Mouse (Mus musculus) embryo, embryonic 9.5 days (tissue): ENCODE data around the gene Gatb.

Experiments
- DNase-seq: peaks from one replicate; pipeline ENCODE4 v3.0.0-alpha.2; 2017; ENCODE audit errors: extremely low spot score

The Gatb gene

GRCm38 (mm10) chr3:85592640-85593252 lies 18.8 kb downstream of the Gatb start:
- no peak for DNase-seq

- no peak for DNase-seq
Observed at GRCm38 (mm10) chr3:85594452-85594851, 20.5 kb downstream of the Gatb start.

GRCm38 (mm10) chr3:85599526-85599925 lies 25.6 kb downstream of the Gatb start:
- no peak for DNase-seq

- peak; percentile 39 for DNase-seq
Observed at GRCm38 (mm10) chr3:85601841-85602305, 28.0 kb downstream of the Gatb start.

- no peak for DNase-seq
Observed at GRCm38 (mm10) chr3:85603811-85604210, 29.9 kb downstream of the Gatb start.

- no peak for DNase-seq
Observed at GRCm38 (mm10) chr3:85606912-85607311, 33.0 kb downstream of the Gatb start.

GRCm38 (mm10) chr3:85607753-85608152 lies 33.8 kb downstream of the Gatb start:
- no peak for DNase-seq

GRCm38 (mm10) chr3:85616389-85616788 lies 42.5 kb downstream of the Gatb start:
- DNase-seq = no peak

- no peak for DNase-seq
Observed at GRCm38 (mm10) chr3:85618885-85619284, 45.0 kb downstream of the Gatb start.

- no peak for DNase-seq
Observed at GRCm38 (mm10) chr3:85619345-85619744, 45.4 kb downstream of the Gatb start.

- no peak for DNase-seq
Observed at GRCm38 (mm10) chr3:85619751-85620150, 45.8 kb downstream of the Gatb start.

GRCm38 (mm10) chr3:85629895-85630510 lies 56.1 kb downstream of the Gatb start:
- DNase-seq = no peak

- DNase-seq = no peak
Observed at GRCm38 (mm10) chr3:85633733-85634132, 59.8 kb downstream of the Gatb start.

GRCm38 (mm10) chr3:85634389-85635125 lies 60.6 kb downstream of the Gatb start:
- no peak for DNase-seq

GRCm38 (mm10) chr3:85635126-85635419 lies 61.2 kb downstream of the Gatb start:
- no peak for DNase-seq

GRCm38 (mm10) chr3:85635591-85635990 lies 61.7 kb downstream of the Gatb start:
- DNase-seq = no peak

- no peak for DNase-seq
Observed at GRCm38 (mm10) chr3:85636716-85637447, 63.0 kb downstream of the Gatb start.

GRCm38 (mm10) chr3:85641751-85642150 lies 67.8 kb downstream of the Gatb start:
- DNase-seq = no peak

- DNase-seq = no peak
Observed at GRCm38 (mm10) chr3:85644814-85645213, 70.9 kb downstream of the Gatb start.

GRCm38 (mm10) chr3:85645517-85646004 lies 71.6 kb downstream of the Gatb start:
- no peak for DNase-seq

- no peak for DNase-seq
Observed at GRCm38 (mm10) chr3:85649176-85649575, 75.3 kb downstream of the Gatb start.
